Mouse (Mus musculus) monocyte, adult 5-6 weeks (primary cell): ENCODE results near the gene Nicn1. TPM values are rescaled to one million over a fixed set of nuclear protein-coding genes. Genes with fewer than 3 reads are reported as not detected.

ENCODE experiments used
- total RNA-seq: library from RNA; stranded (forward); fragments of 200-1000, 200-491, 200-594 nt; gene quantifications from 3 replicates; pipeline ENCODE4 v1.2.3, GENCODE M21; 2017

Gene Nicn1
- total RNA-seq, 1 experiment from 2014 or later: 1.9 TPM

Other genes with a start within 250 kb of the Nicn1 start
- gene Gmppb, start 241.2 kb upstream of the Nicn1 start, total RNA-seq: 4.5 to 19.8 TPM (median 15.8 TPM) in 3 replicates
- 2.5 to 3.5 TPM in 2 of 3 replicates, not detected in the other for gene Amigo3, start 237.3 kb upstream of the Nicn1 start, total RNA-seq
- not detected in 3 replicates for gene Mst1, start 210.0 kb upstream of the Nicn1 start, total RNA-seq
- 21.5 to 53.5 TPM (median 30.5 TPM) in 3 replicates for gene Rnf123, start 207.1 kb upstream of the Nicn1 start, total RNA-seq
- gene Apeh, start 195.8 kb upstream of the Nicn1 start, total RNA-seq: 63.3 to 124 TPM (median 97.2 TPM) in 3 replicates
- under 0.01 to 1.2 TPM in 2 of 3 replicates, not detected in the other for gene Bsn, start 100.0 kb upstream of the Nicn1 start, total RNA-seq
- gene Dag1, start 26.5 kb upstream of the Nicn1 start, total RNA-seq: 3.2 to 5.7 TPM (median 5.0 TPM) in 3 replicates
- gene Amt, start 6.4 kb downstream of the Nicn1 start, total RNA-seq: 0.57 to 1.1 TPM in 2 of 3 replicates, not detected in the other
- gene Rhoa, start 15.7 kb downstream of the Nicn1 start, total RNA-seq: 777 to 880 TPM (median 867 TPM) in 3 replicates
- gene Tcta, start 15.7 kb downstream of the Nicn1 start, total RNA-seq: 9.4 to 19.9 TPM (median 16.0 TPM) in 3 replicates
- gene Gpx1, start 48.5 kb downstream of the Nicn1 start, total RNA-seq: 1,210 to 1,931 TPM (median 1,658 TPM) in 3 replicates
- 106 to 168 TPM (median 114 TPM) in 3 replicates for gene Usp4, start 57.4 kb downstream of the Nicn1 start, total RNA-seq
- 3.5 to 8.4 TPM (median 4.9 TPM) in 3 replicates for gene 1700102P08Rik, start 102.4 kb downstream of the Nicn1 start, total RNA-seq
- not detected in 3 replicates for gene Ccdc36, start 138.1 kb downstream of the Nicn1 start, total RNA-seq
- gene BC048562, start 146.1 kb downstream of the Nicn1 start, total RNA-seq: not detected in 3 replicates
- 12.6 to 19.5 TPM (median 14.1 TPM) in 3 replicates for gene Ccdc71, start 170.1 kb downstream of the Nicn1 start, total RNA-seq
- gene Klhdc8b, start 171.2 kb downstream of the Nicn1 start, total RNA-seq: 0.48 to 0.97 TPM in 2 of 3 replicates, not detected in the other
- gene Lamb2, start 189.3 kb downstream of the Nicn1 start, total RNA-seq: not detected in 3 replicates
- gene Usp19, start 200.2 kb downstream of the Nicn1 start, total RNA-seq: 39.9 to 81.2 TPM (median 50.5 TPM) in 3 replicates
- gene Qars, start 217.3 kb downstream of the Nicn1 start, total RNA-seq: 129 to 159 TPM (median 133 TPM) in 3 replicates
- gene Qrich1, start 226.4 kb downstream of the Nicn1 start, total RNA-seq: 169 to 180 TPM (median 176 TPM) in 3 replicates